Comparison of ENCODE assay signal across 24 mouse cellular contexts in genomic region chr12:99399575-99399974, GRCm38 (mm10).
"Had no signal": no experiment of that assay in that cellular context is flagged by ENCODE, and none has a peak within 500 bp of the region (broad histone marks: within the 10 kb centered on the region; RNA-seq: fewer than 3 reads in every experiment).

No protein-coding gene starts in this region.

- ATAC-seq: liver, embryonic 12.5 days; liver, postnatal 0 days; lung, postnatal 0 days; midbrain, embryonic 13.5 days; midbrain, embryonic 15.5 days; midbrain, embryonic 16.5 days had no signal

- H3K27me3 ChIP-seq: limb, embryonic 12.5 days; limb, embryonic 13.5 days; limb, embryonic 15.5 days; liver, embryonic 12.5 days; liver, embryonic 13.5 days; liver, embryonic 15.5 days; lung, embryonic 15.5 days; megakaryocyte, embryonic 14.5 days; midbrain, embryonic 15.5 days had no signal

- DNase-seq: left cerebral cortex, postnatal 4 days; liver; liver, embryonic 13.5 days; liver, postnatal 0 days; lung, adult 18-20 months; lung, adult 2 months; lung, embryonic 14.5 days; lung, postnatal 10 days; lung, postnatal 14 days; lung, postnatal 36 days; lung, postnatal 4 days; midbrain, embryonic 14.5 days had no signal

- H3K36me3 ChIP-seq: limb, embryonic 13.5 days; limb, embryonic 15.5 days; liver, embryonic 12.5 days; liver, embryonic 13.5 days; lung, embryonic 15.5 days; midbrain, embryonic 12.5 days; midbrain, embryonic 13.5 days; midbrain, embryonic 15.5 days had no signal
